Mouse (Mus musculus): ENCODE results near the gene Ndufb10. TPM values are rescaled to one million over a fixed set of nuclear protein-coding genes. Genes with fewer than 3 reads are reported as not detected.
A peak's percentile ranks its signal among the peaks of the same experiment; 100 is the strongest.

The Ndufb10 gene
- polyA plus RNA-seq, 2 experiments: 162 to 207 TPM

- no peaks in the 10 kb centered on the region for H3K9me3 ChIP-seq (ENCODE audit: control insufficient read depth, low read length)
- TF ChIP-seq EP300 (IDR thresholded peaks at IDR 0.05; ENCODE audit: low read depth): no peak
- H3K36me3 ChIP-seq (replicated peaks; ENCODE audit: control insufficient read depth, insufficient read depth, low read depth): peaks cover 33% of the 10 kb centered on the region
- peaks cover under 1 to 8% of the 10 kb centered on the region in 2 experiments for H3K4me1 ChIP-seq (replicated peaks; ENCODE audit: control insufficient read depth in 2 of 2, insufficient read depth in 2 of 2, low read length in 1 of 2)
- H3K4me3 ChIP-seq (ENCODE audit: insufficient read depth in 1 of 2, low read depth in 2 of 2, low read length in 2 of 2): no peak overlapping the region
- 79% methylated on average over 5 of the region's 5 CpGs for WGBS (ENCODE audit: insufficient replicate concordance)
- DNase-seq (ENCODE audit: low read depth in 3 of 3, low spot score in 3 of 3): no peak
- H3K9ac ChIP-seq (replicated peaks): no peak overlapping the region
- no peaks in the 10 kb centered on the region for H3K27me3 ChIP-seq (ENCODE audit: control insufficient read depth, insufficient read depth, low read length)
- H3K27ac ChIP-seq: no peak overlapping the region
- no peak overlapping the region for H3K4me2 ChIP-seq (ENCODE audit: low read depth)
- ATAC-seq (ENCODE audit: insufficient read depth): no peak
These were observed 47.4 kb downstream of the Ndufb10 start for GRCm38 (mm10) chr17:24676877-24677276.

- 54% methylated on average over 2 of the region's 2 CpGs for WGBS (ENCODE audit: insufficient replicate concordance)
- Histone ChIP-seq H3K36me3 (replicated peaks; ENCODE audit: control insufficient read depth, insufficient read depth, low read depth) (peaks cover 33% of the 10 kb centered on the region), H3K9me3 (ENCODE audit: control insufficient read depth, low read length) (no peaks in the 10 kb centered on the region), H3K4me3 (ENCODE audit: insufficient read depth in 1 of 2, low read depth in 2 of 2, low read length in 2 of 2) (no peak overlapping the region), H3K9ac (replicated peaks) (no peak overlapping the region), H3K4me2 (ENCODE audit: low read depth) (no peak overlapping the region), H3K4me1 (replicated peaks; ENCODE audit: control insufficient read depth in 2 of 2, insufficient read depth in 2 of 2, low read length in 1 of 2) (peaks cover 6 to 14% of the 10 kb centered on the region in 2 experiments), H3K27me3 (ENCODE audit: control insufficient read depth, insufficient read depth, low read length) (no peaks in the 10 kb centered on the region), H3K27ac (no peak overlapping the region)
- DNase-seq (ENCODE audit: low read depth in 3 of 3, low spot score in 3 of 3) (peak in 2 of 3 experiments; percentile 58 to 59), ATAC-seq (ENCODE audit: insufficient read depth) (no peak)
- TF ChIP-seq EP300 (IDR thresholded peaks at IDR 0.05; ENCODE audit: low read depth) (no peak), CTCF (IDR thresholded peaks at IDR 0.05; ENCODE audit: low read depth) (peak; percentile 89)
These were observed 48.1 kb downstream of the Ndufb10 start for GRCm38 (mm10) chr17:24676187-24676586.

GRCm38 (mm10) chr17:24674277-24674676 is 50.0 kb downstream of the Ndufb10 start:
- H3K4me2 ChIP-seq (ENCODE audit: low read depth): no peak overlapping the region
- no peaks in the 10 kb centered on the region for H3K27me3 ChIP-seq (ENCODE audit: control insufficient read depth, insufficient read depth, low read length)
- H3K4me3 ChIP-seq (ENCODE audit: insufficient read depth in 1 of 2, low read depth in 2 of 2, low read length in 2 of 2): no peak overlapping the region
- no peak for DNase-seq (ENCODE audit: low read depth in 3 of 3, low spot score in 3 of 3)
- peaks cover 14 to 24% of the 10 kb centered on the region in 2 experiments for H3K4me1 ChIP-seq (replicated peaks; ENCODE audit: control insufficient read depth in 2 of 2, insufficient read depth in 2 of 2, low read length in 1 of 2)
- no peak for ATAC-seq (ENCODE audit: insufficient read depth)
- WGBS (ENCODE audit: insufficient replicate concordance): 54% methylated on average over 7 of the region's 7 CpGs
- peaks cover 21% of the 10 kb centered on the region for H3K36me3 ChIP-seq (replicated peaks; ENCODE audit: control insufficient read depth, insufficient read depth, low read depth)
- H3K27ac ChIP-seq: no peak overlapping the region
- no peak for TF ChIP-seq EP300 (IDR thresholded peaks at IDR 0.05; ENCODE audit: low read depth)
- no peak overlapping the region for H3K9ac ChIP-seq (replicated peaks)
- H3K9me3 ChIP-seq (ENCODE audit: control insufficient read depth, low read length): no peaks in the 10 kb centered on the region

- Histone ChIP-seq H3K9ac (replicated peaks) (peak overlapping the region; percentile 16; the same call in 1 of the 2 replicates), H3K27ac (no peak overlapping the region), H3K27me3 (ENCODE audit: control insufficient read depth, insufficient read depth, low read length) (no peaks in the 10 kb centered on the region), H3K36me3 (replicated peaks; ENCODE audit: control insufficient read depth, insufficient read depth, low read depth) (peaks cover 6% of the 10 kb centered on the region), H3K4me3 (ENCODE audit: insufficient read depth in 1 of 2, low read depth in 2 of 2, low read length in 2 of 2) (no peak overlapping the region), H3K9me3 (ENCODE audit: control insufficient read depth, low read length) (no peaks in the 10 kb centered on the region), H3K4me2 (ENCODE audit: low read depth) (peak overlapping the region; percentile 96), H3K4me1 (replicated peaks; ENCODE audit: control insufficient read depth in 2 of 2, insufficient read depth in 2 of 2, low read length in 1 of 2) (peaks cover 21 to 30% of the 10 kb centered on the region in 2 experiments)
- WGBS (ENCODE audit: insufficient replicate concordance): 10% methylated on average over 5 of the region's 5 CpGs
- TF ChIP-seq CTCF (IDR thresholded peaks at IDR 0.05; ENCODE audit: low read depth) (no peak), EP300 (IDR thresholded peaks at IDR 0.05; ENCODE audit: low read depth) (no peak)
- ATAC-seq (ENCODE audit: insufficient read depth) (0 out of 2 replicates have a peak, but pooled peaks have one; percentile 7), DNase-seq (ENCODE audit: low read depth in 3 of 3, low spot score in 3 of 3) (peak in 1 of 3 experiments; percentile 47)
These were observed 52.1 kb downstream of the Ndufb10 start for GRCm38 (mm10) chr17:24672141-24672540.

Other genes with a start within 250 kb of the Ndufb10 start
- gene Mlst8, start 245.4 kb downstream of the Ndufb10 start, polyA plus RNA-seq (2012; rRNA removed): 13.5 and 18.5 TPM in 2 replicates
- gene Mlst8, start 245.4 kb downstream of the Ndufb10 start, polyA plus RNA-seq (2014; fragmentation: Nextera tagmentation; extraction: Ambion mirVana): 9.6 and 11.2 TPM in 2 replicates
- gene Caskin1, start 235.9 kb downstream of the Ndufb10 start, polyA plus RNA-seq (2012; rRNA removed): 0.09 and 0.11 TPM in 2 replicates
- gene Caskin1, start 235.9 kb downstream of the Ndufb10 start, polyA plus RNA-seq (2014; fragmentation: Nextera tagmentation; extraction: Ambion mirVana): 0.08 TPM in 2 replicates
- gene Traf7, start 196.5 kb downstream of the Ndufb10 start, polyA plus RNA-seq (2012; rRNA removed): 55.4 and 64.2 TPM in 2 replicates
- 25.6 and 29.4 TPM in 2 replicates for gene Traf7, start 196.5 kb downstream of the Ndufb10 start, polyA plus RNA-seq (2014; fragmentation: Nextera tagmentation; extraction: Ambion mirVana)
- 0.21 and 0.28 TPM in 2 replicates for gene Rab26, start 190.3 kb downstream of the Ndufb10 start, polyA plus RNA-seq (2012; rRNA removed)
- 0.95 and 1.0 TPM in 2 replicates for gene Rab26, start 190.3 kb downstream of the Ndufb10 start, polyA plus RNA-seq (2014; fragmentation: Nextera tagmentation; extraction: Ambion mirVana)
- 3.4 and 4.0 TPM in 2 replicates for gene Pkd1, start 174.6 kb downstream of the Ndufb10 start, polyA plus RNA-seq (2012; rRNA removed)
- gene Pkd1, start 174.6 kb downstream of the Ndufb10 start, polyA plus RNA-seq (2014; fragmentation: Nextera tagmentation; extraction: Ambion mirVana): 1.8 and 2.9 TPM in 2 replicates
- gene Tsc2, start 91.8 kb downstream of the Ndufb10 start, polyA plus RNA-seq (2012; rRNA removed): 17.0 and 21.4 TPM in 2 replicates
- gene Tsc2, start 91.8 kb downstream of the Ndufb10 start, polyA plus RNA-seq (2014; fragmentation: Nextera tagmentation; extraction: Ambion mirVana): 17.6 and 23.8 TPM in 2 replicates
- gene Nthl1, start 91.8 kb downstream of the Ndufb10 start, polyA plus RNA-seq (2012; rRNA removed): 6.2 and 6.6 TPM in 2 replicates
- gene Nthl1, start 91.8 kb downstream of the Ndufb10 start, polyA plus RNA-seq (2014; fragmentation: Nextera tagmentation; extraction: Ambion mirVana): 5.9 and 6.1 TPM in 2 replicates
- 5.5 and 5.7 TPM in 2 replicates for gene Slc9a3r2, start 74.2 kb downstream of the Ndufb10 start, polyA plus RNA-seq (2012; rRNA removed)
- 8.1 and 9.9 TPM in 2 replicates for gene Slc9a3r2, start 74.2 kb downstream of the Ndufb10 start, polyA plus RNA-seq (2014; fragmentation: Nextera tagmentation; extraction: Ambion mirVana)
- gene Npw, start 66.0 kb downstream of the Ndufb10 start, polyA plus RNA-seq (2012; rRNA removed): 0.27 TPM in 1 of 2 replicates, not detected in the other
- gene Npw, start 66.0 kb downstream of the Ndufb10 start, polyA plus RNA-seq (2014; fragmentation: Nextera tagmentation; extraction: Ambion mirVana): 0.29 TPM in 1 of 2 replicates, not detected in the other
- gene Zfp598, start 54.8 kb downstream of the Ndufb10 start, polyA plus RNA-seq (2012; rRNA removed): 21.3 and 23.8 TPM in 2 replicates
- 10.7 and 14.5 TPM in 2 replicates for gene Zfp598, start 54.8 kb downstream of the Ndufb10 start, polyA plus RNA-seq (2014; fragmentation: Nextera tagmentation; extraction: Ambion mirVana)
- 0.06 and 0.14 TPM in 2 replicates for gene Syngr3, start 34.5 kb downstream of the Ndufb10 start, polyA plus RNA-seq (2012; rRNA removed)
- gene Syngr3, start 34.5 kb downstream of the Ndufb10 start, polyA plus RNA-seq (2014; fragmentation: Nextera tagmentation; extraction: Ambion mirVana): 0.08 TPM in 1 of 2 replicates, not detected in the other
- gene Gfer, start 28.3 kb downstream of the Ndufb10 start, polyA plus RNA-seq (2012; rRNA removed): 13.9 and 19.5 TPM in 2 replicates
- 30.2 and 32.3 TPM in 2 replicates for gene Gfer, start 28.3 kb downstream of the Ndufb10 start, polyA plus RNA-seq (2014; fragmentation: Nextera tagmentation; extraction: Ambion mirVana)
- 0.87 and 0.97 TPM in 2 replicates for gene Noxo1, start 28.2 kb downstream of the Ndufb10 start, polyA plus RNA-seq (2012; rRNA removed)
- gene Noxo1, start 28.2 kb downstream of the Ndufb10 start, polyA plus RNA-seq (2014; fragmentation: Nextera tagmentation; extraction: Ambion mirVana): 0.25 and 0.30 TPM in 2 replicates
- 20.5 and 26.8 TPM in 2 replicates for gene Tbl3, start 16.8 kb downstream of the Ndufb10 start, polyA plus RNA-seq (2012; rRNA removed)
- 31.3 and 33.4 TPM in 2 replicates for gene Tbl3, start 16.8 kb downstream of the Ndufb10 start, polyA plus RNA-seq (2014; fragmentation: Nextera tagmentation; extraction: Ambion mirVana)
- gene Rnf151, start 6.4 kb downstream of the Ndufb10 start, polyA plus RNA-seq (2012; rRNA removed): 0.11 and 0.29 TPM in 2 replicates
- not detected in 2 replicates for gene Rnf151, start 6.4 kb downstream of the Ndufb10 start, polyA plus RNA-seq (2014; fragmentation: Nextera tagmentation; extraction: Ambion mirVana)
- gene Rps2, start 6.4 kb downstream of the Ndufb10 start, polyA plus RNA-seq (2012; rRNA removed): 2,096 and 2,246 TPM in 2 replicates
- 1,219 and 1,250 TPM in 2 replicates for gene Rps2, start 6.4 kb downstream of the Ndufb10 start, polyA plus RNA-seq (2014; fragmentation: Nextera tagmentation; extraction: Ambion mirVana)
- gene Rpl3l, start 3.3 kb upstream of the Ndufb10 start, polyA plus RNA-seq (2012; rRNA removed): 0.03 TPM in 1 of 2 replicates, not detected in the other
- not detected in 2 replicates for gene Rpl3l, start 3.3 kb upstream of the Ndufb10 start, polyA plus RNA-seq (2014; fragmentation: Nextera tagmentation; extraction: Ambion mirVana)
- gene Msrb1, start 12.2 kb upstream of the Ndufb10 start, polyA plus RNA-seq (2012; rRNA removed): 18.3 and 25.4 TPM in 2 replicates
- gene Msrb1, start 12.2 kb upstream of the Ndufb10 start, polyA plus RNA-seq (2014; fragmentation: Nextera tagmentation; extraction: Ambion mirVana): 28.8 and 28.9 TPM in 2 replicates
- 0.03 and 0.06 TPM in 2 replicates for gene Hs3st6, start 28.5 kb upstream of the Ndufb10 start, polyA plus RNA-seq (2012; rRNA removed)
- gene Hs3st6, start 28.5 kb upstream of the Ndufb10 start, polyA plus RNA-seq (2014; fragmentation: Nextera tagmentation; extraction: Ambion mirVana): not detected in 2 replicates
- 0.50 and 0.65 TPM in 2 replicates for gene Meiob, start 79.8 kb upstream of the Ndufb10 start, polyA plus RNA-seq (2012; rRNA removed)
- 0.90 and 1.2 TPM in 2 replicates for gene Meiob, start 79.8 kb upstream of the Ndufb10 start, polyA plus RNA-seq (2014; fragmentation: Nextera tagmentation; extraction: Ambion mirVana)
- gene Hagh, start 115.7 kb upstream of the Ndufb10 start, polyA plus RNA-seq (2012; rRNA removed): 49.8 and 65.9 TPM in 2 replicates
- gene Hagh, start 115.7 kb upstream of the Ndufb10 start, polyA plus RNA-seq (2014; fragmentation: Nextera tagmentation; extraction: Ambion mirVana): 109 and 120 TPM in 2 replicates
- 18.6 and 24.0 TPM in 2 replicates for gene Fahd1, start 125.9 kb upstream of the Ndufb10 start, polyA plus RNA-seq (2012; rRNA removed)
- gene Fahd1, start 125.9 kb upstream of the Ndufb10 start, polyA plus RNA-seq (2014; fragmentation: Nextera tagmentation; extraction: Ambion mirVana): 37.2 and 40.1 TPM in 2 replicates
- 3.4 and 4.3 TPM in 2 replicates for gene Igfals, start 141.5 kb upstream of the Ndufb10 start, polyA plus RNA-seq (2012; rRNA removed)
- 4.7 and 6.3 TPM in 2 replicates for gene Igfals, start 141.5 kb upstream of the Ndufb10 start, polyA plus RNA-seq (2014; fragmentation: Nextera tagmentation; extraction: Ambion mirVana)
- gene Nubp2, start 161.9 kb upstream of the Ndufb10 start, polyA plus RNA-seq (2012; rRNA removed): 30.8 and 33.1 TPM in 2 replicates
- gene Nubp2, start 161.9 kb upstream of the Ndufb10 start, polyA plus RNA-seq (2014; fragmentation: Nextera tagmentation; extraction: Ambion mirVana): 76.7 and 80.1 TPM in 2 replicates
- gene Spsb3, start 162.2 kb upstream of the Ndufb10 start, polyA plus RNA-seq (2012; rRNA removed): 26.3 and 28.4 TPM in 2 replicates
- gene Spsb3, start 162.2 kb upstream of the Ndufb10 start, polyA plus RNA-seq (2014; fragmentation: Nextera tagmentation; extraction: Ambion mirVana): 37.5 and 40.2 TPM in 2 replicates
- gene Eme2, start 170.6 kb upstream of the Ndufb10 start, polyA plus RNA-seq (2012; rRNA removed): 7.6 and 9.4 TPM in 2 replicates
- 7.4 and 8.5 TPM in 2 replicates for gene Eme2, start 170.6 kb upstream of the Ndufb10 start, polyA plus RNA-seq (2014; fragmentation: Nextera tagmentation; extraction: Ambion mirVana)
- 48.0 and 49.2 TPM in 2 replicates for gene Mrps34, start 170.6 kb upstream of the Ndufb10 start, polyA plus RNA-seq (2012; rRNA removed)
- gene Mrps34, start 170.6 kb upstream of the Ndufb10 start, polyA plus RNA-seq (2014; fragmentation: Nextera tagmentation; extraction: Ambion mirVana): 43.5 and 49.9 TPM in 2 replicates
- 55.7 and 65.6 TPM in 2 replicates for gene Nme3, start 172.0 kb upstream of the Ndufb10 start, polyA plus RNA-seq (2012; rRNA removed)
- gene Nme3, start 172.0 kb upstream of the Ndufb10 start, polyA plus RNA-seq (2014; fragmentation: Nextera tagmentation; extraction: Ambion mirVana): 79.2 and 83.7 TPM in 2 replicates
- 30.6 and 34.3 TPM in 2 replicates for gene Mapk8ip3, start 212.5 kb upstream of the Ndufb10 start, polyA plus RNA-seq (2012; rRNA removed)
- gene Mapk8ip3, start 212.5 kb upstream of the Ndufb10 start, polyA plus RNA-seq (2014; fragmentation: Nextera tagmentation; extraction: Ambion mirVana): 7.2 and 8.0 TPM in 2 replicates
- 18.9 and 24.3 TPM in 2 replicates for gene Jpt2, start 236.2 kb upstream of the Ndufb10 start, polyA plus RNA-seq (2012; rRNA removed)
- gene Jpt2, start 236.2 kb upstream of the Ndufb10 start, polyA plus RNA-seq (2014; fragmentation: Nextera tagmentation; extraction: Ambion mirVana): 31.6 and 34.3 TPM in 2 replicates